14 mouse cellular contexts compared by ENCODE assay signal in the genomic region with DNA sequence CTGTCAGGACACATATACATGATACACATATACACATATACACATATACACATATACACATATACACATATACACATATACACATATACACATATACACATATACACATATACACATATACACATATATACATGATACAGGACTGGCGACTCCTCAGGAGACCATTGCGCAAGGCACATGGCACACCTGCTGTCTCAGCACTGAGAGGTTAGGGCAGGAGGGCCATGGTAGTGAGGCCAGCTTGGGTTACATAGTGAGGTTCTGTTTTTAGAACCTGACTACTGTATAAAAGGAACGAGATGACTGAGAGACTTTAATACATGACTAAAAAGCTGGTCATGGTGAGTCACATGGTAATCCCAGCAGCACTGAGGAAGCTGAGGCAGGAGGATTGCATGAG. TPM values are rescaled to one million over a fixed set of nuclear protein-coding genes. Genes with fewer than 3 reads are reported as not detected.
"Had no signal": no experiment of that assay in that cellular context is flagged by ENCODE, and none has a peak within 500 bp of the region (broad histone marks: within the 10 kb centered on the region; RNA-seq: fewer than 3 reads in every experiment).

No protein-coding gene starts in this region.

- H3K4me2 ChIP-seq: lung, embryonic 14.5 days; midbrain, embryonic 12.5 days; neural tube, embryonic 12.5 days had no signal

- DNase-seq: lung, adult 18-20 months; lung, embryonic 14.5 days; lung, postnatal 10 days; lung, postnatal 4 days; midbrain, embryonic 14.5 days; right cerebral cortex, postnatal 14 days; spleen, adult 18-20 months; thymus, adult 18-20 months; thymus, postnatal 14 days; thymus, postnatal 36 days had no signal

- H3K27me3 ChIP-seq: midbrain, embryonic 12.5 days; neural tube, embryonic 12.5 days had no signal

- H3K36me3 ChIP-seq: midbrain, embryonic 10.5 days; midbrain, embryonic 12.5 days; neural tube, embryonic 12.5 days had no signal

- H3K4me3 ChIP-seq: midbrain, embryonic 10.5 days; midbrain, embryonic 12.5 days; neural tube, embryonic 12.5 days had no signal

RNA-seq across cellular contexts. Expression of gene Asprv1, which starts 53.5 kb away (rescaled TPM):
- total RNA-seq: megakaryocyte-erythroid progenitor cell, adult 5-6 weeks had no signal
